Mouse (Mus musculus) regulatory T cell (primary cell): ENCODE measurements around the gene Nars2.

Source experiments
- in situ Hi-C: fragments of 300-600 bp; cut with MboI, MseI; formaldehyde crosslinking; loops from one replicate; pipeline ENCODE4 v1.15.1; 2025; ENCODE audit warnings: high pct_unique_total_duplicates

Nars2 gene

DNA sequence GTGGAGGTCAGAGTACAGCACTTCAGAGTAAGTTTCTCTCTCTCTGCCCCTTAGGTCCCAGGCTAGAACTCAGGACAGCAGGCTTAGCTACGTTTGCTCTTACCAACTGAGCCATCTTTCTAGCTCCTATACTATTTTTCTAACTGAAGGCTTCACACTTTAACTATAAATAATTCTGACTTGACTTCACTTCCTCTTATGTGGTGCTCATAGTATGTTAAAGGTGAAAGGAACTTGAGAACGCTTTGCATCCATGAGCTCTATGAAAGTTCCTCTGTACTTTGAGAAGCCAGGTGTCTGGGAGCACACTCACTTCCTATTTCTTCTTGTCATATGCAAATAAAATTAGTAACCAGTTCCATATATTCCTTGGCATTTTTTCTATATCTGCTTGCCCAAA, 109.7 kb downstream of the Nars2 start:
- in situ Hi-C loops = no loop called here

DNA sequence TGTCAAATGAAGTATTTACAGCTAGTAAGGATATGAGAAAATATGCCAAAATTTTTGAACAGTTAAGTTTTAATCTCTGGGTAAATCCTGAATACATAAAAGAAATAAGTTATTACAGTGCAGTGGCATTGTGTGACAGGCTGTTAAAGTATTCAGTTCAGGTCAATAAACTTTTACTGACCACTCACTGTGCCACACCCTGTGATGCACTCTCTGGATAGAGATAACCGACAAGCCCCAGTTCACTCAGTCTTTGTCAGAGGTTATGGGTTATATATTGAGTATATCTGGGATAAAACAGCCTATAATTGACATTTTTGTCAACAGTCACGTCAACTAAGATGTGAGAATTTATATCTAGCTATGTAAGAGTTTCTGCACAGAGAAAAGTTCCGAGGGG, 120.2 kb downstream of the Nars2 start:
- in situ Hi-C loops = no loop called here

DNA sequence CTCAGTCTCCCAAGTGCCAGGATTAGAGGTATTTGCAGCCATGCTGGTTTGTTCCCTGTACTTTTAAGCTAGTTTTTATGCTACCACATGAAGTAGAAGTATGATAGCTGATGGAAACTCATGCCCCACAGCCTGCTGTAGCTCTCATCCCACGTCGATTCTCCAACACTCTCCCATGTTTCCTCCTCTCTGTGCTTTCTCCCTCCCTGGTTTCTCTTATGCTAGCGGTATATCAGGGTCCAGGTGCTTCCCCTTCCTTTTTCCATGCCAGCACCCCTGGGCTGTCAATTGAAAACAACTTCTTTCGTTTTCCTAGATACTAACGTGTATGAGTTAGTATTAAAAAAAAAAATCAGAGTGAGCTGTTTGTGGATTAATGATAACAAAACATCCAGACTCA, 120.8 kb downstream of the Nars2 start:
- in situ Hi-C loops = no loop called here

DNA sequence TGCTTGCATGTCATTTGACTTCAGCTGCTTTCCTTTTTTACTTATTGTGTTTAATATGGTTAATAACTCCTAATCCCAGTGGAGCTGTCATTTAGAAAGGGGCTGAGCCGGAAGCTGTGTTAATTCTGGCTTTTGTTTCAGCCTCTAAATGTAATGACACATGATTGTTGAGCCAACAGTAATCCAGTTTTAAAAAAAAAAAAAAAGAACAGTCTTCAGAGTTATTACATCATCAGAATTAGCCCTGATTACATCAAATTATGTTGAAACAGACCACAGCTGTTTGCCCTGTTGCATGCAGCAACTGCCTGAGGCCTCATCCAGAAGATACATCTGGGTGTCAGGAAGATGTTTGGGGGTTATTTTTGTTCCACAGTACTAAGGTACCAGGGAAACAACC, 123.7 kb downstream of the Nars2 start:
- in situ Hi-C loops = no loop called here

DNA sequence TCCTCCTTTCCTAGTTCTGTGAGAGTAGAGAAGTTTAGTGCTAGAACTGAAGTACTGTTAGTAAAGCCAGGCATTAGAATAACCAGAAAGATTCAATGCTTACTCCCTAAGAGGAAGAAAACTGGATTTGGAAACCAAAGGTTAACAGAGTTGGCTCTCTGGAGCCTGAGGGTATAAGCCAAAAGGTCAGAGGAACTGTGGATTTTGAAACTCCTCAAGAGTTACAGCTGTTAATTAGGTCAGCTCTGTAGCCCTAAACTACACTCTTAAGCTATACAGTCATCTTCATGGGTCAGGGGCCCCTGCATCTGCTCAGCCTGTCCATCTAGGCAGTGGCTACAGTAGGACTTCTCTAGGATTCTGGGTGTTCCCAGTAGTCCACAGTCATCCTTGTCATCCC, 125.7 kb downstream of the Nars2 start:
- in situ Hi-C loops = no loop called here

DNA sequence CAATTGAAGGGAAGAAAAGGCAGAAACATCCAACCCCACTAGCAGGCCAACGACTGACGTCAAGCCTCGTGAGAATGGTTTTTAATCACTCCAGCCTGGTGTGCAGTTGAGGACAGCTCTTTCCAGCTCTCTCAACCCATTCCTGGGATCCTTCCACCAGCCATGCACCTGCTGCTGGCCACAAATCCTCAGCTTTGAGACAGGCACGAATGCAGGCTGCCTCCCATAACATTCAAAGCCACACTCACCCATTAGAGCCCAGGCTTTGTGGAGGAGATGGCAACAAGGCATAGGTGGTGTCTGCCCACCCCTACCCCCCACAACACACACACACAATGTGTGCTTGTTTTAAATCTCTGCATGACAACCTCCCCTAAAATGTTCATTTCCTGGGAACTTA, 127.4 kb downstream of the Nars2 start:
- in situ Hi-C loops = no loop called here

DNA sequence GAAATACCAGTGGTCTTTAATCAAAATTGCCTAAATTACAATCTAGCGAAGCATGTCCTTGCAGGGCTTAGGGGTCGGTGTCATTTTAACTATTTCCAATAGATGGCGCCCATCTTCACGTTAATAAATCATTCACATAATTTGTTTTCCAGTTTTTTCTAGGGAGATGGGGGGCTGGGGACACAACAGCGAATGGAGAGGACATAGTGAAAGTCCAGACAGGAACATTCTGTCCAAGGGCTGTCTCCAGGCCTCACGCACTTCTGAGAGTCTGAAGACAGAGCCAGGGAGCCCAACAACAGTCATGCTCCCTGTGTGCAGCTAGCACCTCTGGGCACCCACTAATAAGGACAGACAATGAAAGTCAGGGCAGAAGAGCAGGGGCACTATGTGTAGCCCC, 127.8 kb downstream of the Nars2 start:
- in situ Hi-C loops = no loop called here

DNA sequence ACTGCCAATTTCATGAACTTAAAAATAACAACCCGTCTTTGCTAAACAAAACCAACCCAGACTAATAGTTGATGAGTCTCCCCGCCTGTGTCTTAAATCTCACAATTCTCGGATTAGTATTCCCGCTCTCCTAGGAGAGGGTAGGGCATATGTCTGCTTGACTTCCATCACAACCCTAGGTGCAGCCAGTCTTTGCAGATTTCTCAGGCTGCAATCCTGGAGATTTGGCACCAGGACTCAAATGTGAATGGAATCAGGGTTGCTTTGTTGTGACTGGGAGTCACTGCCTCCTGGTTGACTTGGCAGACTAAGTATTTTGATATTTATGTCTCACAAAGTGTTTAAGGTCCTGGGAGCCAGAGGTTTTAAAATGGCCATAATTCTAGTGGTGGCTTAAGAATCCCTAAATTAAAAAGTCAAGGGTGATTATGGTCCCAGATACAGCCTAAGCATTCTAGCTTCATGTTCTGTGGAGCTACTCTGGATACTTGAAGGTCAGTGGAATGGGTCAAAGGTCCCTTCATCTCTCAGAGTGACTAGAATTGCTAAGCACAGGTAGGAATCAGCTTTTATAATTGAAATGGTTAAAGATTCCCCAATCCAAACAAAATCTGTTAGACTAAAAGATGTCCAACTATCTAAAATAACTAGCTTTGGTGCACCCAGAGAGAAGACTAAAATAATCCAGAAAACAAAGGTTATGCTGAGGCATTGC, 128.5 kb downstream of the Nars2 start:
- in situ Hi-C loops = loop anchor here (5.0 kb wide), 2 partner anchors 113 to 212 kb away; no protein-coding TSS in a partner anchor

DNA sequence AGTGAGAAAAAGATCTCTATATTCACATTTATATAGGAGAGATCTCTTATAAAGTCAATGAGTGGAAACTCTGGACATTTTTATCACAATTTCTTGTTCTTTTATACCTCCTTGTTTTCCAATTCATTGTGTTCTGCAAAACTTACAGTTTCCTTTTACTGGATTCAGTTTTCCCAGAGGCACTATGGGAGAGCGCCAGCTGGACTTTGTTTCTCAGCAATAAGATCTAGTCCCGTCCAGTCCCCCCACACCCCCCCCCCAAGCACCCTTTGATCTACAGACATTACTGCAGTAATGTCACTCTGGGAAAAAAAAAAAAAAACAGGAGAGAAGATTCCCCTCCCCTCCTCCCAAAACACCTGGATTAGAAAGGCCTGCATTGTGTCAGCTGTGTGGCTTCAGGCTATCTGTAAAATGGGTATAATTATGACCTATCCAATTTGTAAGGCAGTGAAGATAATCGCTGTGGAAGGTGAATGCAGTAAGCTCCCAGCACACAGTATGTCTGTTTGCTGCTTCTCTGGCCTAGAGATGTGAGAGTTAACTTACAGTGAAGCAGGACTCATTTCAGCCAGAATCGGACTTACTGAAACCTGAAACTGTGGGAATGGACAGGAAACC, 129.4 kb downstream of the Nars2 start:
- in situ Hi-C loops = loop anchor here (5.0 kb wide), 2 partner anchors 113 to 212 kb away; no protein-coding TSS in a partner anchor

DNA sequence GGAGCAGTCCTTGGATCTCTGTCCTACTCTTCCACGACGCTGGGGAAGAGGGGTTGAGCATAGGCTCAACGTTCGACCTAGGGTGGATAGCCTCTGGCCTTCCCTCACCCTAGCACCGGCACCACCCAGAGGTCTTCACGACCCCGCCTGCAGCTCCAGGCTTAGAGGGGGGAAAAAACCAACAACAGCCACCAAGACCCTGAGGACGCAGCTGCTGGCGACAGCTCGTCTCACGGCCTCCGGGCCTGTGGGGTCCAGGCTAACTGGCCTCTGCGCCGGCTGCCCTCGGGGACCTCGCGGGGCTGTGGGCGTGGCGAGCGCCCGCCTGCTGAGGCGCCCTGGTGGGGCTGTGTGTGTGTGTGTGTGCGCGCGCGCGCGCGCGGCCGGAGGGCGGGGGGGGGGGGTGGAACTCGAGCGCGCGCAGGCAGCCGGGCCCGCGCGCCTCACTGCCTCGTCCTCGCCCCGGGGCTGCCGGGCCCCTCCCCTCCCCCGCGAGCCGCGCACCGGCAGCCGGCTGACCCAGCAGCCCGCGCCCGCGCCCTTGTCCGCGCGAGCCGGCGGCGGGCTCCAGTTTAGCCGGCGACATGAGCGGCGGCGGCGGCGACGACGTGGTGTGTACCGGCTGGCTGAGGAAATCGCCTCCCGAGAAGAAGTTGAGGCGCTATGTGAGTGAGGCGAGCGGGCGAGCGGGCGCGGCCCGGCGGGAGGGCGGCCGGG, 130.1 kb downstream of the Nars2 start, which contains the start of gene Gab2:
Gab2 (plus strand) TSS at position 345 of the 717 bp plus-strand sequence.
- in situ Hi-C loops = loop anchor here (5.0 kb wide), 2 partner anchors 114 to 211 kb away; no protein-coding TSS in a partner anchor

DNA sequence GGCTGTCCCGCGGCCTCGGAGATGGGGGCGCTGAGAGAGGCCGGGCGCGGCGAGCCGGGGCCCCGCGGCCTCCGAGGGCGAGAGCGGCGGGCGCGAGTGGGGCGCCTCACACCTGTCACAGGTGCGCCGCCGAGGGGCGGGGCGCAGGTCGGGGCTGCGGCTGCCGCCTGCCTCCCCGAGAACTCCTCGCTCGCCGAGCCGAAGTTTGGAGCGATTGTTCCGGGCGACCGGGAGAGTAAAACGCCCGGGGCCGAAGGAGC, 130.6 kb downstream of the Nars2 start:
- in situ Hi-C loops = loop anchor here (5.0 kb wide), 2 partner anchors 115 to 210 kb away; no protein-coding TSS in a partner anchor

DNA sequence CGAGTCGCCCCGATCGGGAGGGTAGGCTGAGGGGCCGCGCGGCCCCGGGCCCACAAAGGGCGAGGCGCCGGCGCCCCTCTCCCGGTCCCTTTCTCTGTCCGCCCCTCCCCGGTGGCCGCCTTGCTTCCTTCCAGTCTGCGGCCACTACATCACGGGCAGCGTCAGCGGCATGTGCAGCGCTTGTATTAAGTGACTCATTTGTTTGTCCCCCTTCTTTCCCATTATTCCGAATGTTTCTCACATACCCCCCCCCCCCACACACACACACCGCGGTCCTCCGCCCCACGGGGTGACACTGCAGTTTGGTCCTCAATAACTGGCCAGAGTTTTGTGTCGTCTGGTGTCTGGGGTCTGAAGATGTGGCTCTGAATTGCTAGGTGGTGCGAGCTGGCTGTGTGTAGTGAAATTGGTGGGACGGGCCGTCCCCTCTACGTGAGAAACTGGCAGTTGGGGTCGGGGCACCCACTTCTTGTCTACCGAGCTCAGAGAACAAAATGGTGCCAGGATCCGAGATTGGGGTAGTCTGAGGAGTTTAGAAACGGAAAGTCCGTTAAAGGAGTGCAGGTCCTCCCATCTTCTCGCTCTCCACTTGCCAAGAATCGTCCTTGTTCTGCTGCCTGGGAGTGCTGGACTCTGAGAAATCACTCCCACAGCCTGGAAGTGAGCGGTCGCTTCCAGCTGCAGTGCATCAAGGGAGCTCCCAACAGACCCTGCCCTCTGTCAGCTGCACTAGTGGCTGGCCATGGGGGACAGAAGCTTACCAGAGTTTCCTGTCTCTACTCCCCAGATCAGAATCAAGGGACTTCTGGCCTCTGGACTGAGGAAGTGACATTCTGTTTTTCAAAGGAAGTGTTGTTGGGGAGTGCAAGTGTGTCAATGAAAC, 131.2 kb downstream of the Nars2 start:
- in situ Hi-C loops = loop anchor here (5.0 kb wide), 2 partner anchors 115 to 210 kb away; no protein-coding TSS in a partner anchor

DNA sequence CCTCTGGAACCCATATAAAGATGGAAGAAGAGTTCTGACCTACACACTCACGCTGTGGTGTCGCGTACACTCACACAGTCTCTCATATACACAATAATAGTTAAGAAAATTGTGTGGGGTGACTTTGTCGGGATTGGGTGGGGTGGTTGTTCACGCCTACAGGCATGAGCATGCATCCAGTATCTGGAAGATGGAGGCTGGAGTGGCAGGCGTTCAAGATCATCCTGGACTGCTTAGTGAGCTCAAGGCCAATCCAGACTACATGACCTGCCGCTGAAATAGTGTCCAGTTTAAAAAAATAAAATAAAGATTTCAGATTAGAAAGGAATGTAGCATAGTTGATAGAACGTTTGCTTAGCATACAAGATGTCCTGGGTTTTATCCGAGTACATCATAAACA, 132.3 kb downstream of the Nars2 start:
- in situ Hi-C loops = loop anchor here (5.0 kb wide), 2 partner anchors 116 to 209 kb away; no protein-coding TSS in a partner anchor

DNA sequence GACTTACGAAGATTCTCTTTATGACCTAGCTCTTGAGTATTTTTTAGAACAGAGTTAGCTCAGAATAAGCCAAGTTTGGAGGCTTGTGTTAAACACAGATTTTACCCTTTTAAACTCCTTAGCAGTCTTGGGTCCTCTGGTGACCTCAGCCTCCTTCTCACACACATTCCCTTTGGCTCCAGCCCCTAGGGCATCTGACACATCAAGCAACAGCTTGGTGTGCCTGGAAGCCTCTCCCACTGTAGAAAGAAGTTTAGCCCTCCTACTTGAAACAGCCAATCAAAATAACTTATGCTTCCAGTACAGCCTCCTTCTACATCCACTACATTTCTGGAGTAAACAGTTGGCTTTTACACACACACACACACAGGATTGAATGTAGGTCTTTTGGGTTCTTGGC, 132.9 kb downstream of the Nars2 start:
- in situ Hi-C loops = loop anchor here (5.0 kb wide), 2 partner anchors 117 to 208 kb away; no protein-coding TSS in a partner anchor

DNA sequence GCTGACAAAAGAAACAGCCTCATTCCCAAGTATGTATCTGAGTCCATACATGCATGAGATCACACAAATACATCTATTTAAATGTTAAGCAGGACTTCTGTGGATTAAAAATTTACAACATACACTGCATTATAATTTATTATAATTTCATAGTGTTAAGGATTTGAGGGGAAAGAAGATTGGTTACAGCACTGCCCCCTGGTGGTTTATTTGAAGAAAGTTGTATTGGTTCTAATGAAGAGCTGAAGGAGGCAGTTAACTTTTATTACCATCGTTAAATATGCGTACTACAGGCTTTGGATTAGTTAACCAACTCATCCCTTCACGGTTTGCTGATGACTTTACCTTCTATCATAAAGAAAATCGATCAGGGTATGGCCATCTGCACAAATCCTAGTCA, 134.0 kb downstream of the Nars2 start:
- in situ Hi-C loops = no loop called here

DNA sequence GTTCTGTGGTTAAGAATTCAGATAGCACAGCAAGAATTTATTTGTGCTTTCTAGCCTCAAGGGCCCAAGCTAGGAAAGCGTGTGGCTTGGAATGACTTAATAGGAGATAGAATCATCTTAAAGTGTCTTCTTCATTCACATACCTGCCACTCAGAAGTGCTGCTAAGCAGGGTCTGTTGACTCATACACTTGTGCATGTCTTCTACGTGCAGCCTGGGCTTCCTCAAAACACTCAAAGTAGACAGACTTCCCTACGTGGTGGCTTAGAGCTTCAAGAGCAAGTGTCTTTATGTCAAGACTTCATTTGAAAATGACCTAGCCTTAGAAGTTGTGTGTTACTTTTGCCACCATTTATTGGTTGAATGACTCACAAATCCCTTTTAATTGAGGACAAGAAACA, 142.9 kb downstream of the Nars2 start:
- in situ Hi-C loops = no loop called here

DNA sequence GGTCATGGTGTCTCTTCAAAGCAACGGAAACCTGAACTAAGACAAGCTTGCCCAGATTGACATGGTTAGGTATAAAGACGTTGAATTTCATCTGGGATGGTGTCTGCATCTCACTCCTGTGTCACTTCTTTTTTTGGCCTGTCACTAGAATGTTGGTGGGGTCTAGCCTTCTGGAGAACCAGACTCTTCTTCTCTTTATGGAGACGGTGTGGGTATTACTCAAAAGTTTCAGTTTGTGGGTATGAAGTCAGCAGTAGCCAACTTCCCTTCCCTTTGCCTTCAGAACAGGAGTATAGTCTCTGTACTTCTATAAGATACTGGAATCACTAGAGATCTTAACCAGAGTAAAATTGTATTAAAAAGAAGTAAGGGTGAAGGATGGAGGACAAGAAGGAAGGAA, 156.8 kb downstream of the Nars2 start:
- in situ Hi-C loops = no loop called here
